Mouse (Mus musculus) gastrocnemius, adult 2 months (tissue): ENCODE results near the gene C1qtnf4. TPM values are rescaled to one million over a fixed set of nuclear protein-coding genes. Genes with fewer than 3 reads are reported as not detected.

Source experiments
- DNase-seq: peaks from one replicate; pipeline ENCODE4 v3.0.0; 2022
- H3K27ac ChIP-seq: fragments of 200-600 bp; 2 replicates; pipeline ENCODE4 v1.8.1; 2022; ENCODE audit warnings: mild to moderate bottlenecking
- H3K4me3 ChIP-seq: fragments of 200-600 bp; 2 replicates; pipeline ENCODE4 v1.8.1; 2022; ENCODE audit warnings: mild to moderate bottlenecking, moderate library complexity
- CTCF ChIP-seq: fragments of 200-600 bp; IDR thresholded peaks from 2 replicates; pipeline ENCODE4 v1.8.1; 2022; ENCODE audit warnings: antibody characterized with exemption, mild to moderate bottlenecking, moderate library complexity
- intact Hi-C: fragments of 180-260 bp; cut with DNase I; formaldehyde crosslinking; loops from one replicate; pipeline ENCODE4 v1.15.1; 2025
- total RNA-seq, 2 experiments: library from RNA; stranded (reverse); gene quantifications; 2 replicates each; pipeline ENCODE4 v1.2.3; 2021

The C1qtnf4 gene
- total RNA-seq, 2 experiments from 2014 or later: 4.3 to 6.1 TPM

GRCm38 (mm10) chr2:90866524-90866923 is 19.1 kb upstream of the C1qtnf4 start:
- H3K27ac ChIP-seq: peak overlapping the region; percentile 41
- peak; percentile 88 for DNase-seq
- intact Hi-C loops: loop anchor here (2.0 kb wide), 2 partner anchors 194 to 234 kb away; no protein-coding TSS in a partner anchor
- TF ChIP-seq CTCF: peak; percentile 99
- H3K4me3 ChIP-seq: no peak overlapping the region

DNA sequence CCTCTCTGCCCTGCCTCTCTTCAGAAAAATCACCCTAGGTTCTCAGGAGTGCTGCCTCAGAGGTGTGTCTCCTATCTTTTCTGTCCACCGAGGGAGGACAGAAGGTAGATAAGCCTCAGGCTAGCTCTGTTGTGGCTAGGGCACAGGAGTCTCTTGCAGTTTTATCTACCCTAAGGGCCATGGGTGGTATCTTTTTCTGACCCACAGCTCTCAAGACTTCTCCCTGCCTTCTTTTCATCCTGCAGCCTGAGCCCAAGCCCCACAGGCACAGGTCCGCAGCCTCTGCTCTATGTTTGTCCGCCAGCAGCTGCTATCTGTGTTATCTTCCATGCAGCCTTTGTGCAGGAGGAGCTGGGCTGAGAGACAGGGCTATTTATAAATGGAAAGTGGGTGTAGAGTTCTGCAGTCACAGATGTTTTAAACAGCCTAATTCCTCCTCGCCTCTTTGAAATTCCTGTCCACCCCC is 15.5 kb upstream of the C1qtnf4 start:
- Histone ChIP-seq H3K27ac (peak overlapping the region; percentile 89), H3K4me3 (peak overlapping the region; percentile 28)
- TF ChIP-seq CTCF: no peak
- intact Hi-C loops: loop anchor here (10.0 kb wide), 1 partner anchor 165 kb away; the partner anchor contains the start of gene Rapsn
- DNase-seq: peak; percentile 57

DNA sequence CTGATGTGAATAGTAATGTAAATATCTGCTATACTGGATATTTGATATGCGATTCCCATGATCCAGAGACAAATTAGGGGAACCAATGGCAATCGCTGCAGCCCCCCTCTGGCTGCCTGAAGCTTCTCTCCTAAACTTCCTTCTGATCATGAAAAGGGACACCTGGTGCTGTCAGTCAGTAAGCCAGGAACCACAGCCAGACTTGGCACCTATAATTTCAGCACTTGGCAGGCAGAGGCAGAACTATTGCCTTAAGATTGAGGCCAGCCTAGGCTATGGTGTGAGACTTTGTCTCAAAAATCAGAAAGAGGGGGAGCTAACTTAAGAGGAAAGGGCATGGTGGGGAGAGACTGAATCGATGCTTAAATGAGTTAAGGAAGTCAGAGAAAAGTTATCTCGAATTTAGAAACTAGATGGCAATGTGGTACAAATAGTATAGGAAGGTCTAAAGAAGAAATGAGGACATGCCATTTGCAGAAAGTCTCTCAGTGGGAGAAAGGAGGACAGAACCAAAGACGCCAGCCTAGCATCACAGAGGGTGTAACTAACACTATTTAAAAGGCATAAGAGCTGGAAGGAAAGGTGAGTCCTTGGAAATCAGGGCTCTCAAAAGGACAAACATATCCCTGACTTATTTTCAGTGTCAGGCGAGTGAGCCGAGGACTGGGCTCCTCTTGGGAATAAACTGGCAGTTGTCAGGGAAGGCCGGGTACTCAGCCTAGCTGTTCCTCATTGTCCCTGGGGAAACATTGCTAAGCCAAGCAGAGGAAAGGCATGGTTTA is 14.3 kb upstream of the C1qtnf4 start:
- intact Hi-C loops: loop anchor here (10.0 kb wide), 1 partner anchor 163 kb away; the partner anchor contains the start of gene Rapsn
- peak overlapping the region; percentile 89 for H3K27ac ChIP-seq
- no peak for TF ChIP-seq CTCF
- peak; percentile 78 for DNase-seq
- H3K4me3 ChIP-seq: peak overlapping the region; percentile 28

DNA sequence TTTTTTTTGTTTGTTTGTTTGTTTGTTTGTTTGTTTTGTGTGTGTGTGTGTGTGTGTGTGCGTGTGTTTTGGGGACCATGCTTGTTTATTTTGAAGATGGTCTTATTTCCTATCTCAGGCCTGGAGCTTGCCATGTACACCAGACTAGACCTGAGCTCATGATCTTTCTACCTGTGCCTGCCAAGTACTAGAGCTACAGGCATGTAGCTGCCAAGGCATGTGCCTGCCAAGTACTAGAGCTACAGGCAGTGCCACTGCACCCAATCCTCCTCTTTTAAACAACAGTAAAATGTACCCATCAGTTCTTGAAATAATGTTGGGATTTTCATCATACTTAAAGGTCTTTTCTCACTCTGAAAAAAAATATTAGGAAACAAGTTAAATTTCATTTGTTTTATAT is 11.6 kb upstream of the C1qtnf4 start:
- Histone ChIP-seq H3K27ac (peak overlapping the region; percentile 57; the same call in 1 of the 2 replicates), H3K4me3 (no peak overlapping the region)
- DNase-seq: peak; percentile 66
- no peak for TF ChIP-seq CTCF
- intact Hi-C loops: loop anchor here (10.0 kb wide), 1 partner anchor 161 kb away; the partner anchor contains the start of gene Rapsn

DNA sequence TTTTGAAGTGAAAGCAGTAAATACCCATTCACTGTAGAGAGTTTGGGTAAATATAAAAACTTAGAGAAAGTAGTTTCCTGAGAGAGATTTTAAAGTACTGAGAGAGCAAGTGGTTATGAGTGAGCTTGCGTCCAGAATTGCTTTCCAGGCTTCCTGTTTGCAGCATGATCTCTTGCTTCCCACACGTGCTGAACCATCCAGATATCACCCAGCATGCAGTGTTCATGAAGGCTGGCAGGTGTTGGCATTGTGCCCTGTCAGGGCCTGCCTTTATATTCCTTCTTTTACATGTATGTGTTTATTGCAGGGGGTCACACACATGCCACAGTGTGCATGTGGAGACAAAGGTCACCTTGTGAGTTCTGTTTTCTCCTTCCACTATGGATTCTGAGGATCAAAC is 10.4 kb upstream of the C1qtnf4 start:
- DNase-seq: no peak
- H3K4me3 ChIP-seq: no peak overlapping the region
- H3K27ac ChIP-seq: no peak overlapping the region
- TF ChIP-seq CTCF: no peak
- intact Hi-C loops: loop anchor here (10.0 kb wide), 1 partner anchor 160 kb away; the partner anchor contains the start of gene Rapsn

DNA sequence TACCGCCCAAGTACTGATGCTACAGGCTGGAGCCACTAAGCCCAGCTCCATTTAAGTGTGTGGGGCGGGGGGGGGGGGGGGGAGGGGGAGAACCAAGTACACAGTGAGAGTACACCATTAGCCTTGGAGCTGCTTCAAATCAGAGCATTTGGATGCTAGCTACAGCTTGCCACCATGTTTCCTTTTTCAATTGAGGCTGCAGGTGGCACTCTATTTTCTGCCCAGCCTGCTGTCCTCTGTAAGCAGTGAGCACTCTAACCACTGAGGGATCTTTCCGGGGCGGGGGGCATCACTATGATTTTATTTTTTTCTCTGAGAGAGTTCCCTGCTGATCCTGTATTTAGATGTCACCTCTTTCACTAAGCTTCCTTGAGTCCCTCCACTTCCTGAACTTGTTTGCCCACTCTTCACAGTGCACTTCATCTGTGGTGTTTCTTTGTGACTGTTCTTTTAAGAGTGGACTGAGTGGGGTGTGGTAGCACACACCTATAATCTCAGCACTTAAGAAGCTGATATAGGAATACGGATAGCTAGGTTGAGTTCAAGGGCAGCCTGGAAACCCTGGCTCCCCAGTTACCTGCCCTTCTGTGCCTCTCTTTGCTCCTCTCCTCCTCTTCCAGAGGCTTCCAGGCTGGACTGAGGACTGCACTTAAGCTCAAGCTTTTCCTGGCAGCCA is 7.9 kb upstream of the C1qtnf4 start:
- H3K4me3 ChIP-seq: no peak overlapping the region
- TF ChIP-seq CTCF: no peak
- intact Hi-C loops: loop anchor here (10.0 kb wide), 1 partner anchor 157 kb away; the partner anchor contains the start of gene Rapsn

GRCm38 (mm10) chr2:90879419-90879818 is 6.2 kb upstream of the C1qtnf4 start:
- intact Hi-C loops: loop anchor here (10.0 kb wide), 1 partner anchor 155 kb away; the partner anchor contains the start of gene Rapsn
- Histone ChIP-seq H3K4me3 (no peak overlapping the region), H3K27ac (no peak overlapping the region)
- no peak for DNase-seq
- no peak for TF ChIP-seq CTCF

More for the DNA sequence above, 7.9 kb upstream of the C1qtnf4 start:
- H3K27ac ChIP-seq: no peak overlapping the region
- DNase-seq: no peak

GRCm38 (mm10) chr2:90880144-90880785 is 5.4 kb upstream of the C1qtnf4 start:
- H3K27ac ChIP-seq: no peak overlapping the region
- DNase-seq: no peak
- intact Hi-C loops: no loop called here

DNA sequence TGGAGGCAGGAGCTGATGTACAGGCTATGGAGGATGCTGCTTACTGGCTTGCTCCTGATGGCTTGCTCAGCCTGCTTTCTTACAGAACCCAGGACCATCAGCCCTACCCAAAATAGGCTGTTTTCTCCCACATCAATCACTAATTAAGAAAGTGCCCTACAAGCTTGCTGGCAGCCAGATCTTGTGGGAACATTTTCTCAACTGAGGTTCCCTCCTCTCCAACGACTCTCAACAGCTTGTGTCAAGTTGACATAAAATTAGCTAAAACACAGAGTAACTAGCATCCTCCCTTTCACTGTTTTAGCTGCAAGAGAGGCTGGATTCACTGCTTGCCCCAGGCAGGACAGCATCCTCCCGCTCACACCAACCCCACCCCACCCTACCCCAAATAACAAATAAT is 3.8 kb upstream of the C1qtnf4 start:
- no peak for TF ChIP-seq CTCF
- H3K4me3 ChIP-seq: no peak overlapping the region
- no peak overlapping the region for H3K27ac ChIP-seq
- intact Hi-C loops: no loop called here
- no peak for DNase-seq

More at GRCm38 (mm10) chr2:90880144-90880785, 5.4 kb upstream of the C1qtnf4 start:
- no peak for TF ChIP-seq CTCF
- no peak overlapping the region for H3K4me3 ChIP-seq

GRCm38 (mm10) chr2:90886436-90886835 is 776 bp downstream of the C1qtnf4 start:
- H3K27ac ChIP-seq: no peak overlapping the region
- intact Hi-C loops: no loop called here
- DNase-seq: no peak
- H3K4me3 ChIP-seq: no peak overlapping the region
- TF ChIP-seq CTCF: no peak

DNA sequence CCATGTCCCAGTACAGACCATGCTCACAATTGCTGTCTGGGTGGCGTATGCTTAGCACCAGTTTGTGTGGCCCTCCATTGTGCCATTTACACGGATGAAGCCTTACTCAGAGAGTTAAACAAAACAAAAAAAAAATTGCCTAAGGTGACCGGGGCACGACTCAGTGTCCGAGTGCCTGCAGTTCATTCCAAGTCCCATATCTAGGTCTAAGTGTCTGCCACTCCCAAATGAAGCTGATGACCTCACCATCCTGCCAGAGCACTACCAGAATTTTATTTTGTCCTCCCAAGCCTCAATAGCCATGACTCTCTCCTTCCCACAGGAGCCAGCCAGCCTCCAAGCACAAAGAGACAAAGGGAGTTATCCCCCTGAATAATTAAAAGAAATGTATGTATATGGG is 2.0 kb downstream of the C1qtnf4 start:
- intact Hi-C loops: no loop called here
- TF ChIP-seq CTCF: no peak
- DNase-seq: no peak
- Histone ChIP-seq H3K4me3 (no peak overlapping the region), H3K27ac (no peak overlapping the region)
